Mouse (Mus musculus): Measurements from ENCODE around the gene Ehmt2. TPM values are rescaled to one million over a fixed set of nuclear protein-coding genes. Genes with fewer than 3 reads are reported as not detected.
"Not testable (repeated sequence)": the region's sequence is repeated elsewhere in the genome, so short reads cannot be mapped to it uniquely, and the experiment has no call there.

Gene Ehmt2
- total RNA-seq, 2 experiments from 2014 or later, result 80.0 to 84.2 TPM

DNA sequence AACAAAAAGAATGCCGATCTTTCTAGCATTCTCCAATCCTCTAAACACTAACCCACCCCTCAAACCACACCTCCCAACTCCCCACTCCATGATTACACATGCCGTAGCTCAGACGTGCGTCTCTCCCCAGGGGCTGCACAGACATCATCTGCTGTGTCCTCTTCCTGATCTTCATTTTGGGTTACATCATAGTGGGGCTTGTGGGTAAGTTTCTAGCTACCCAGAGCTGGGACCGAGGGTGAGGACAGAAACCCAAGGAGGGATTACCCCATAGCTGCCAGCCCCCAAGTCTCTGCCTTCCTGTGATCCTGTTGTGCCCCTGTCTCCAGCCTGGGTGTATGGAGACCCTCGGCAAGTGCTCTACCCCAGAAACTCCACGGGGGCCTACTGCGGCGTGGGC is 18.9 kb downstream of the Ehmt2 start:
- no peak for DNase-seq (ENCODE audit: low spot score in 2 of 2)

DNA sequence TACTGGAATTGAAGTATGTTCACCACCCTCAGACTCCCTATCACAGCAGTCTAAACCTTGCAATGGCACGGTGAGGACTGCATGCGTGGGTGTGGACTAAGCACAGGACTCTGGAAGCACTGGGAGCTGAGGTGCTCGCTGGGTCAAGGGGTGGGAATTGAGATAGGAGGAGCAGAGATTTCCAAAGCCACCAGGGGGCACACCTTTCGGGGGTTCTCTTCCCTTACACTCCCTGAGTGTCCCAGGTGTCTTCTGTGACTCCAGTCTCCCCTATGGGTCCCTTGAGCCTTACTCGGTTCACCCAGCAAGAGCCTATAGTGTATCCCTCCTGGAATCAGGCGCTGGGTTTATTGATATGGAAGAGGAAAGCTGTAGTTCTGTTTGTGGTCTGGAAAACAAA is 24.7 kb downstream of the Ehmt2 start:
- DNase-seq (ENCODE audit: low spot score in 2 of 2), result no peak

DNA sequence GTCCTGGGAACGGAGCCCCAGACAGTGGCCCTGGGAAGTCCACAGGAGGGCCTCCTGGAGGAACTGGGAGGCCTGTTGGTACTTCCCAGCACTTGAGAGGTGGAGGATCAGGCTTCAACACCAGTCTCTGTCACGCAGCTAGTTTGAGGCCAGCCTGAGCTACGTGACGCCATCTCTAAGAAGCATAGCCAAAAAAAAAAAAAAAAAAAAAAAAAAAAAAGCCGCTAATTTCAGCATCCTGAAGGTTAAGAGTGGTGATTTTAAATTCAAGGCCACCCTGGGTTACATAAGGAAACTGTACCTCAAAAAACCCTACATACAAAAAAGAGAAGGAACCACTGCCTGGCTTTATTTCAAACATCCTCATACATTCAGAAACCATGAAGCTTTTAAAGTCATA is 26.0 kb downstream of the Ehmt2 start:
- DNase-seq (ENCODE audit: low spot score in 2 of 2), result no peak

DNA sequence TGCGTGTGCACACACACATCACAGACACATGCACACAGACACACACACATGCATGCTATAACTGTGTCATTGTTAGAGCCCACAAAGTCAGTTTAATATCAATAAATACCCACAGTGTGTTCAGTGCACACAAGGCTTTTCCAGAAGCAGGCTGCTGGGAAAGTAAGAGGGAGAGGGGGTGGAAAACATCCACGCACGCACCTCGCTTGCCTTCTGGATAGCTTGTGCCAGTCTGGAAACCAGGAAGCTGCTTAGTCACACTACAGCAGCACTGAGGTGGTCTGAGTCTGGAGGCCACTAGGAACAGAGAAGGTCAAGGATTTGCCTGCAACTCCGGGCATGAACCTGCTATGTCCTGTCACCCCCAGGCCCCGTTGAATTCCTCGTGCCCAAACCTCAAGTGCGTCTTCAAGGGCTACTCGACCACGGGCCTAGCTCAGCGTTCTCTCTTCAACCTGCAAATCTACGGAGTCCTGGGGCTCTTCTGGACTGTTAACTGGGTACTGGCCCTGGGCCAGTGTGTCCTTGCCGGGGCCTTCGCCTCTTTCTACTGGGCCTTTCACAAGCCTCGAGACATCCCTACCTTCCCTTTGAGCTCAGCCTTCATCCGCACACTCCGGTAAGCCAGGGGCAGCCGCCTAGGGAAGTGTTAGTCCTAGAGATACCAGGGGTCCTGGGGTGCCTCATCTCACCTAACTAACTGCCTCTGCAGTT is 29.2 kb downstream of the Ehmt2 start:
- DNase-seq (ENCODE audit: low spot score in 2 of 2), result no peak

DNA sequence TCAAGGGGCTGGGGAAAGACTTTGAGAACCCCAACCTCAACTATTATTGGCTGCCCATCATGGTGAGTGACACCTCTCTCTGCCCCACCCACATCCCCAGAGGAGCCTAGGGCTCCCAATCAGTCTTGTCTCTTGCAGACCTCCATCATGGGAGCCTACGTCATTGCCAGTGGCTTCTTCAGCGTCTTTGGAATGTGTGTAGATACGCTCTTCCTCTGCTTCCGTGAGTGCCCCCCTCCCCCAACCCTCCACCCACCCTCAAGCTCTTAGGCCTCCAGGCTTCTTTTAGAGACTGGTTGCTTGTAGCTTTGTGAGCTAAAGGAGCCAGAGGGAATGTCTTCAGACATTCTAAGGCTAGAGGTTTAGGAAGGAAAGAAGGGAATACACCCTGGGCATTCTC is 30.6 kb downstream of the Ehmt2 start:
- DNase-seq (ENCODE audit: low spot score in 2 of 2), result no peak

DNA sequence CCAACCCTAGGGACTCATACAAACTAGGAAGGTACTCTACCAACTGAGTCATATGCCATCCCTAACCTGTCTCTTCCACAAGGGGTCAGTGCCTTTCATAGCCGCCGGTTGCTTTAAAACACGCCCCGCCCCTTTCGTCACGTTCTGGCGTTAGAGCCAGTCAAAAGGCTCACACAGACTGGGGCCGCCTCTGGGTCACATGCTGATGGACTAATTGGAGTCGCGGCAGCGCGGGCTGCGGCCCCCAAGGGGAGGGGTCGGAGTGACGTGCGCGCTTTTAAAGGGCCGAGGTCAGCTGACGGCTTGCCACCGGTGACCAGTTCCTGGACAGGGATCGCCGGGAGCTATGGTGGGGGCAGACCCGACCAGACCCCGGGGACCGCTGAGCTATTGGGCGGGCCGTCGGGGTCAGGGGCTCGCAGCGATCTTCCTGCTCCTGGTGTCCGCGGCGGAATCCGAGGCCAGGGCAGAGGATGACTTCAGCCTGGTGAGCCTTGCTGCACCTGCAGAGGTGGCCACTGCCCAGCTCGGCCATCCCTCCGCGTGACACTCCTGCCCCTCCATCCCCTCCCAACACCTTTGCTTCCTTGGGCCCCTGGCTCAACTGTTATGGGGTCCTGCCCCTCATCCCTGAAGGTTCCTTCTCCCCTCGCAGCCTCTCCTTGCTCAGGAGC is 32.9 kb downstream of the Ehmt2 start, which contains the start of gene Neu1:
Neu1 (plus strand) TSS at position 193 of the 674 bp plus-strand sequence.
- DNase-seq (ENCODE audit: low spot score in 2 of 2), result peak; percentile 95 to 99

DNA sequence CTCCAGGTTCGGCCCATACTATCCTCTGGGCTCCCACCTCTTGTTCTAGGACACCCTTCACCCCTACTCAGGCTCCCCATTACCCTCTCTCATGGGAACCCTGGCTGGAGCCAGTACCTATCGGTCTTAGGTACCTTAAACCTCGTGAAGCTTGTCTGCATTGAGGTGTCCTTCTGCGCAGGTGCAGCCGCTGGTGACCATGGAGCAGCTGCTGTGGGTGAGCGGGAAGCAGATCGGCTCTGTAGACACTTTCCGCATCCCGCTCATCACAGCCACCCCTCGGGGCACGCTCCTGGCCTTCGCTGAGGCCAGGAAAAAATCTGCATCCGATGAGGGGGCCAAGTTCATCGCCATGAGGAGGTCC is 33.4 kb downstream of the Ehmt2 start:
- DNase-seq (ENCODE audit: low spot score in 2 of 2), result no peak

DNA sequence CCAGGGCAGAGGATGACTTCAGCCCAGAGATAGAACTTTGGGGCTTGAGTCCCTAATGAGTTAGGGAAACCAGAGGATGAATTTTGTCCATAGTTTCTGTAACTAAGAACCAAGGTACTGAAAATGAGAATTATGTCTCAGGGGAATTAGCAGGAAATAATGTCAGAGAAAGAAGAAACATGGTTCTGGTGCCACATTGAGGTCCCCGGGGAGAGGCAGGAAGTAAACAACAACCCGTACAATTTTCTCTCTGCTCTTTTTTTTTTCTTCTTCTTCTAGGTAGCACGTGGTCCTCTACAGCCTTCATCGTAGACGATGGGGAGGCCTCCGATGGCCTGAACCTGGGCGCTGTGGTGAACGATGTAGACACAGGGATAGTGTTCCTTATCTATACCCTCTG is 34.0 kb downstream of the Ehmt2 start:
- DNase-seq (ENCODE audit: low spot score in 2 of 2), result no peak

DNA sequence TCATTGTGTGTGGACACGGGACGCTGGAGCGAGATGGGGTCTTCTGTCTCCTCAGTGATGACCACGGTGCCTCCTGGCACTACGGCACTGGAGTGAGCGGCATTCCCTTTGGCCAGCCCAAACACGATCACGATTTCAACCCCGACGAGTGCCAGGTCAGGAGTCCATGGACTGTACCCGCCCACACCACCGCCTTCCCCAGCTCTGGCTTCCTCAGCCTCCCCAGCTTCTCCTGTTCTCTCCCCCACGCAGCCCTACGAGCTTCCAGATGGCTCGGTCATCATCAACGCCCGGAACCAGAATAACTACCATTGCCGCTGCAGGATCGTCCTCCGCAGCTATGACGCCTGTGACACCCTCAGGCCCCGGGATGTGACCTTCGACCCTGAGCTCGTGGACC is 35.8 kb downstream of the Ehmt2 start:
- no peak for DNase-seq (ENCODE audit: low spot score in 2 of 2)

DNA sequence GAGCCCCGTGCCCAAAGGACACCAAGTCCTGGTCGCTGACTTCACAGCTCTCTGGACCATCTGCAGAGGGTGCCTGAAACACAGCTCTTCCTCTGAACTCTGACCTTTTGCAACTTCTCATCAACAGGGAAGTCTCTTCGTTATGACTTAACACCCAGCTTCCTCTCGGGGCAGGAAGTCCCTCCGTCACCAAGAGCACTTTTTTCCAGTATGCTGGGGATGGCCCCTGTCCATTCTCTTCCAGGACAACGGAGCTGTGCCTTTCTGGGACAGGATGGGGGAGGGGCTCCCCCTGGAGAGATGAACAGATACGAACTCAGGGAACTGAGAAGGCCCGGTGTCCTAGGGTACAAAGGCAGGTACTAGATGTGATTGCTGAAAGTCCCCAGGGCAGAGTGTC is 36.6 kb downstream of the Ehmt2 start:
- no peak for DNase-seq (ENCODE audit: low spot score in 2 of 2)

DNA sequence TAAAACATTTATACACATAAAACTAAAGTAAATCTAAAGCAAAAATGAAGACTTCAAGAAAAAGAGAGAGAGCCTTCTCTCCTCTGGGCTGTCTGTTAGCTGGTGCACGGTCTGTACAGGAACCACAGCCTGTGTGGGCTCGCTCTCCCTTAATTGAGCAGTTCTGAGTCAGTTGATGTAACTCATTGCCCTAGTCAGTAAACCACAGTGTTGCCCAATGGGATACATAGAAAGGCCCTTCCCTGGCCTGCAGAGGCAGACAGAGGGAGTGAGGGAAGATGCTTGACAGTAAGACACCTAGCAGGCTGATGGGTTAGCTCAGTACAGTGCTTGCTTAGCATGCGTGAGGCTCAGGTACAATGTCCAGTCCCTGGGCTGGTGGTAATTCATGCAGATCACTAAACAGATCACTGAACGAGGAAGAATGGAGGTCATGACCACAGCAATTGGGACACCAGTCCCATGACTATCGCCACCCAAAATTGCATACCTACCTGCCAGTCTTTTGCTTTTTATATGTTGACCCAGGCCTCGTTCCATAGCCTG is 39.8 kb downstream of the Ehmt2 start:
- no peak for DNase-seq (ENCODE audit: low spot score in 2 of 2)

DNA sequence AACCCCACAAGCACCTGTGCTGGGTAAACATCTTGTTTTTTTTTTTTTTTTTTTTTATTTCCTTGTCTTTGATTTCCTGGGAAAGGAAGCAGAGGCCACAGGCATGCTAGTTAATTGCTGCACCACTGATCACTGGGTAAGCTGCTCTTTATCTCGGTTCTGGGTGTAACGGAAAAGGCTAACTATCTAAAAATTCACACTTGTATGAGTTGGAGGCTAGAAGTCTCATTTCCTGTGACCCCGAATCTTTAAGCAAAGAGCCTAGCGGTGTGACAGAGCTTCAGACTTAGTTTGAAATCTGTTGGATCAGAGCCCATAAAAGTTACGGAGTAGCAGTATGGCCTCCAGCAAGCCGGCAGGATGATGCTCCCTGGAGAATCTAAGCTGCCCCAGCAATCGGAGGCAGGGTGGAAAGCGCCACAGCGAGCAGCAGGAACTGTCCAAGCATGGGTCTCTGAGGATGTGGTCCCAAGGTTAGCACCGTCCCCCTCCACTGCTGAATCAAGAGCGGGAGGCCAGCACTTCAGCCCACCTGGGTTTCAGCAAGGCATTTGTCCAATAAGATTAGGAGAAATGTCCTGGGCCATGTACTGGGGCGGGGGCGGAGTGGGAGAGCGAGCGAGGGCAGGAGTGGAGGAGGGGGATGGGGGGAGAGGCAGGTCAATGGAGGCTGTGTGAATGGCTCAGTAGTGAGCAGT is 43.2 kb downstream of the Ehmt2 start:
- DNase-seq (ENCODE audit: low spot score in 2 of 2), result no peak

DNA sequence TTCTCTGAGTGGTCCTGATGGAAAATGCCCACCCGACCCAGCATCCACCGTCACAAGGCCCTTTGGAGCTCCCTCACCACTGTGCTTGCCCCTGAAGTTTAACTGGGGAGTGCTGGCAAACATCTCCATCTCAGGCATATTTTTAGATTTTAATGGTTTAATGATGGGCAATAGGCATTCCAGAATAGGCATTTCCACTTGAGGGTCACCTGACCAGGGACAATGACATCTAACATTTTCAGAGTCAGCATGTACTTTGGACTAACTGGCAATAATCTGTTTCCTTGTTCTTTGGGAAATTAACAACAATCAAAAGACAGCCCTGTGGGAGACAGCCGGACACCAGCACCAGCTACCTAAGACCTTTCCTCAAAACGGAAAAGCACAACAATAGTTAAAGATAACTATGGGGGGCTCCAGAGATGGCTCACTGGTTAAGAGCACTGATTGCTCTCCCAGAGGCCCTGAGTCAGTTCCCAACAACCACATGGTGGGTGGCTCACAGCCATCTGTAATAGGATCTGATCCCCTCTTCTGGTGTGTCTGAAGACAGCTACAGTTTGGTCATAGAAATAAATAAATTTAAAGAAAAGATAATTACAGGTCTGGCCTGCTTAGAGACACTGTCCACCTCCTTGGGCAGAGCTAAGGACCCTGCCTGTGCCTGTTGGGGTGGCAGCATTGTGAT is 45.0 kb downstream of the Ehmt2 start:
- no peak for DNase-seq (ENCODE audit: low spot score in 2 of 2)

DNA sequence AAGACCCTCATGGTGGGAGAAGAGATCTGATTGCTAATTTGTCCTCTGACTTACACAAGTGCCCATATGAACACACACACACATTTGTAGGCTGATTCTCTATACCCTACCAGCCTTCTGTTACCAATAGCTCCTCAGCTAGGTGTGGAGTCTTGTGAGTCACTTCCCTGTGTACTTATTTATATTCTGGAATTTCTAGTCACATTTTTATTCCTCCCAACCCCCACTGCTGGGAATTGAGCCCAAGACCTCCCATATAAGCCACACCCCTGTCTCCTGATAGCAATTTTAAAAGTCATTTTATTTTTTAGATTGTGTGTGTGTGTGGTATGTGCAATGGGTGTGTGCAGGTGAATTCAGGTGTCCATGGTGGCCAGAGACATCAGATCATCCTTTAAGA is 46.1 kb downstream of the Ehmt2 start:
- no peak for DNase-seq (ENCODE audit: low spot score in 2 of 2)

DNA sequence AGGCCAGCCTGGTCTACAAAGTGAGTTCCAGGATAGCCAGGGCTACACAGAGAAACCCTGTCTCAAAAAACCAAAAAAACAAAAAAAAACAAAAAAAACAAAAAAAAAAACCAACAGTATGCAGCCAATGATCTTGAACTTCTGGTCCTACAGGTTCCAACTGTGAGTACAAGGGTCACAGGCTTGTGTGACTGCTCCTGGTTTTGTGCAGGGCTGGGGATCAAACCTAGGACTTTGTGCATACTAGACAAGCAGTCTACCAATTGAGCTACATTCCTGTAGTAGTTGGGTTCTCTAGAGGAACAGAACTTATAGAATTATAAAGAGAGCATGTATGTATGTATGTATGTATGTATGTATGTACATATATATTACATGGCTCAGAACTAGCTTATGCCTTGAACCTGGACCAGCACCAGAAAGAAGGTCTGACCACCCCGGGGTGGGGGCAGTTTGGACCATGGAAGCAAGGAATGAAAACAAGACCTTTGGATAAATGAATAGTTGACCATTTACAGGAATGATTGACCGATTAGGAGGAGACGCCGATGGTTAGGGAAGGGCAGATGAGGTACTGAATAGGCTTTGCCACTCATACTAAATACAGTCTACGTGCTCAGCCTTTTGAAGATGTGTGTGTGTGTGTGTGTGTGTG is 48.3 kb downstream of the Ehmt2 start:
- DNase-seq (ENCODE audit: low spot score in 2 of 2), result no peak

DNA sequence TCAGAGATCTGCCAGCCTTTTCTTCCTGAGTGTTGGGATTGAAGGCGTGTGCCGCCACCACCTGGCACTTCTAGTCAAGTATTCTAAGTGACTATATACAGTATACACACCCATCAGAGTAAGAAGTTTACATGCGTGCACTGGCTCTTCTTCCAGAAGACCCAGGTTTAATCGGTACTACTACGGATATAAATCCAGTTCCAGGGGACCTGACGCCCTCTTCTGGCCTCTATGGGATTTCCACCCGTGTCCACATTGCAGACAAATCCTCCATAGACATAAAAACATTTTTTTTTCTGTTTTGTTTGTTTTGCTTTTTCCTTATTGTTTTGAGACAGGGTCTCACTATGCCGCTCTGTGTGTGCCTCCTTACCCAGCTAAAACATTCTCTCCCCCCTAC is 49.3 kb downstream of the Ehmt2 start:
- no peak for DNase-seq (ENCODE audit: low spot score in 2 of 2)

DNA sequence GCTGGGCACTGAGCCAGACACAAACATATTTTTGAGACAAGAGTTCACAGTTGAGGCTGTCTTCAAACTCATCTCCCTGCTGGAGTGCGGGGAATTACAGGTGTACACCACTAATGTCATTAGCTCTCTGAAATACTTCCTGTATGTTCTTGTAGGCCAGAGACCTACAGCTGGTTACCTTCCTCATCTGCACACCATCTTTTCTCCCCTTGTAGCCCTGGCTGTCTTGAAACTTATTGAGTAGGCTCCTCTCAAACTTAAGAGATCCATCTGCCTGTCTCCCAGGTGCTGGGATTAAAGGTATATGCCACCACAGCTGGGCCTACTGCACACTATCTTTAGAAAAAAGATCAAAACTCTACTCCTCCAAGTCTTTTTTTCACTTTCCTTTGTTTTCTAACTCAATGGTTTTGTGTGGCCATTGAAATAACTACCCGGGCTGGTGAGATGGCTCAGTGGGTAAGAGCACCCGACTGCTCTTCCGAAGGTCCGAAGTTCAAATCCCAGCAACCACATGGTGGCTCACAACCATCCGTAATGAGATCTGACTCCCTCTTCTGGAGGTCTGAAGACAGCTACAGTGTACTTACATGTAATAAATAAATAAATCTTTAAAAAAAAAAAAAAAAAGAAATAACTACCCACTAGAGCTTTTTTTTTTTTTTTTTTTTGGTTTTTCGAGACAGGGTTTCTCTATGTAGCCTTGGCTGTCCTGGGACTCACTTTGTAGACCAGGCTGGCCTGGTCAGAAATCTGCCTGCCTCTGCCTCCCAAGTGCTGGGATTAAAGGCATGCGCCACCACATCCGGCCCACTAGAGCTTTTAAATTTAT is 50.7 kb downstream of the Ehmt2 start:
- DNase-seq (ENCODE audit: low spot score in 2 of 2), result not testable (repeated sequence)

DNA sequence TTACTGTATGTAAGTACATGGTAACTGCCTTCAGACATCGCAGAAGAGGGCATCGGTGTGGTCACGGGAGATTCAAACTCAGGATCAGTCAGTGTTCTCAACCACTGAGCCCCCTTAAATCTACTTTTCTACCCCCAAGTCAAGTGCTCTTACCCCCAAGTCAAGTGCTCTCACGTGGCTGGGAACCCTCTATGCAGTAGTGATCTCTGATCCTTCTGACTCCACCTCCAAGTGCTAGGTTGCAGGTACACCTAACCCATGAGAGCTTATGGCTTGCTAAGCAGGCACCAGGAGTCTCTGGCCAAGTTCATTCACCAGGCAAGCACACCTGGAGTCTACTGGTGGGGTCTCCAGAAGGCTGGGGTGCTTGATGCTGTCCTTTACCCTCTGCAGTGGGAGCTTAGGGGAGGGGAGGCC is 51.3 kb downstream of the Ehmt2 start:
- DNase-seq (ENCODE audit: low spot score in 2 of 2), result no peak

DNA sequence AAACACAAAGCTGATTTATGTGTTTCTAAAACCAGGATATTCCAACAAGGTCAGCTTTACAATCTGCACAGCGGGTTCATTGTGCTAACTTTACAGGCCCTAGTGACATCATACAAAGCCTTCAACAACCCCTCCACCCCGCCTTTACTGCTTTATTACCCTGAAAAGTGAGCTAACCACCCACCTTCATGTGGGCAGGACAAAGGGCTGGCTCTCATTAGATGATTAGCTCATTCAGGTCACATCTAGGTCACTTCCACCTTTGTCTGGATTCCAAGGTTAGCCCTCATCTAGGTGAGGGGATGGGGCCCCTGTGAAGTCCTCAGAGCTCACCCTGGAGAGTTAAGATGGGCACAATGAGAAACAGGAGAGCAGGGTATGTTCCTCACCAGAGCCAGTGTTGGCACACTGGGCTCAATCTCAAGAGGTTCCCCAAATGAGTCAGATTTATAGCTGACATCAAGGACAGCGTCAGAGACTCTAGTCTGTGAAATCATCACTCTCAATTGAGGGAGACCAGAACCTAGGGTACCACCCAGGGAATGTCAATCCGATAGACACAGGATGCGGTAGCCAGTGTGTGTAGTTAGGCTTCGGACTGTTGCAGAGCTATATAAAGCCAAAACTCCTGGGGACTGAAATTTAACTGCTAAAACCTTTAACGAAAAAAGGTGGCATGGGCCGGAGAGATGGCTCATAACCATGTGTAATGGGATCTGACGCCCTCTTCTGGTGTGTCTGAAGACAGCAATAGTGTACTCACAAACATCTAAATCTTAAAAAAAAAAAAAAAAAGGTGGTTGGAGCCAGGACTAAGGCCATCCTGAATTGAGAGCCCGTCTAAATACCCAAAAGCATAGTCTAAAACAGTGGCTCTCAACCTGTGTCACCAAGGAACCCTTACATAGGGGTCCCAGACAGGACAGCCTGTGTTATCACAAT is 52.5 kb downstream of the Ehmt2 start:
- no peak for DNase-seq (ENCODE audit: low spot score in 2 of 2)
